Mouse (Mus musculus) small intestine, adult 10 weeks (tissue): ENCODE results near the gene Idua. TPM values are rescaled to one million over a fixed set of nuclear protein-coding genes. Genes with fewer than 3 reads are reported as not detected.

Source experiments
- polyA plus RNA-seq: library from polyadenylated mRNA; stranded (reverse); fragments of 350-450 nt; fragmentation: Illumina TruSeq; extraction: RNeasy Lipid Tissue Mini Kit (QIAGEN cat#74804); gene quantifications from one replicate; pipeline ENCODE4 v1.2.3, GENCODE M21; 2014; ENCODE audit warnings: low replicate concordance

The Idua gene
- polyA plus RNA-seq: 6.4 TPM

GRCm38 (mm10) chr5:108659698-108660631, at the start of gene Idua:
TSS of gene Idua (plus strand) at chr5:108660331.

GRCm38 (mm10) chr5:108629634-108630483, 30.3 kb upstream of the Idua start, which contains the start of the genes Gak and Tmem175:
TSS of gene Gak (minus strand) at chr5:108629755.
TSS of gene Tmem175 (plus strand) at chr5:108629770.

GRCm38 (mm10) chr5:108668977-108669936, 9.1 kb downstream of the Idua start, which contains the start of gene Dgkq:
TSS of gene Dgkq (minus strand) at chr5:108669672.

GRCm38 (mm10) chr5:108675251-108675816, 15.2 kb downstream of the Idua start, which contains the start of gene Slc26a1:
TSS of gene Slc26a1 (minus strand) at chr5:108675569.

GRCm38 (mm10) chr5:108692271-108692670, 32.1 kb downstream of the Idua start, which contains the start of gene Fgfrl1:
TSS of gene Fgfrl1 (plus strand) at chr5:108692382.

Other genes with a start within 250 kb of the Idua start
- 69.8 TPM for gene Atp5k, start 225.9 kb upstream of the Idua start, polyA plus RNA-seq
- gene Mfsd7a, start 211.4 kb upstream of the Idua start, polyA plus RNA-seq: 0.74 TPM
- gene Pcgf3, start 199.1 kb upstream of the Idua start, polyA plus RNA-seq: 35.9 TPM
- 0.30 TPM for gene Cplx1, start 110.3 kb upstream of the Idua start, polyA plus RNA-seq
- 82.2 TPM for gene Gak, start 30.6 kb upstream of the Idua start, polyA plus RNA-seq
- 14.5 TPM for gene Tmem175, start 30.6 kb upstream of the Idua start, polyA plus RNA-seq
- gene Dgkq, start 9.3 kb downstream of the Idua start, polyA plus RNA-seq: 35.9 TPM
- gene Slc26a1, start 15.2 kb downstream of the Idua start, polyA plus RNA-seq: not detected
- gene Fgfrl1, start 32.1 kb downstream of the Idua start, polyA plus RNA-seq: 1.0 TPM
- gene Rnf212, start 114.7 kb downstream of the Idua start, polyA plus RNA-seq: not detected
- gene Tmed11, start 135.0 kb downstream of the Idua start, polyA plus RNA-seq: 26.5 TPM
- not detected for gene Vmn2r8, start 148.5 kb downstream of the Idua start, polyA plus RNA-seq
- gene Vmn2r9, start 192.3 kb downstream of the Idua start, polyA plus RNA-seq: not detected